Mouse (Mus musculus): ENCODE measurements around the gene Lzts2. TPM values are rescaled to one million over a fixed set of nuclear protein-coding genes. Genes with fewer than 3 reads are reported as not detected.
A peak's percentile ranks its signal among the peaks of the same experiment; 100 is the strongest.

Gene Lzts2
- polyA plus RNA-seq, 1 experiment from 2014 or later = 41.0 TPM

DNA sequence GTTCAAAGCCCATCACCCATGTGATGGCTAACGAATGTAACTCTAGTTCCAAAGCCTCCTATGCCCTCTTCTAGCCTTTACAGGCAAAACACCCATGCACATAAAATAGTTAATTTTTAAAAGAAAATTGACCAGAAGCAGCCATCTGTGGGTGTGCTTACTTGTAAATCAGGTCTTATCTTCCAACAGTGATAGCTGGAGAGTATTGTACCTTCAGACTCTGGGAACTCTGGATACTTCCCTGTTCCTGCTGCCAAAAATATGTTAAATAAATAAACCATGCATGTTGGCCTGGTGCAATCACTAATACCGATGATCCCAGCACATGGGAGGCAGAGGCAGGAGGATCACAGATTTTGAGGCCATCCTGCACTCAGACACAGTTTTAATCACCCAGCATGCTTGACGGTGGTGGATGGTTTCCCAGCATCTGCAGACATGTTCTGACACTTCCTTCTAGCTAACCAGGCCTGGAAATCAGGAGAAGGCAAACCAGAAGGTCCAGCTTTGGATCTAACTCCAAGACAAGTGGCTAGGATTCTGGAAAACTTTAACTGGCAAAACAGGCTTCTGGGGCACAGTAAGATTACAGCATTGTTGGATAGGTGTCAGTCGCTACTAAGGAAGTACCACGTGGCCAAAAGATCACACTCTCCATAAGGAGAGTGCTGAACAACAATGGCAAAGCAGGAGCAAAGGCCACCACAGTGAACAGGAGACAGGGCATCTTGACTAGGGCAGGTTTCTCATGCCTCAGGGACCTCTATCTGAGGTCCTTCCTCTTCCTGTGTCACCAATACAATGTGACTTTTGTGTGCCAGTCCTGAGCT, 28.8 kb upstream of the Lzts2 start:
- Histone ChIP-seq H3K4me1 (replicated peaks; ENCODE audit: control insufficient read depth, insufficient read depth, low read length) (peaks cover 5% of the 10 kb centered on the region; the same call in 1 of the 2 replicates), H3K36me3 (ENCODE audit: control insufficient read depth, insufficient read depth, low read length) (no peaks in the 10 kb centered on the region), H3K9me3 (ENCODE audit: control insufficient read depth, low read length) (no peaks in the 10 kb centered on the region), H3K4me2 (replicated peaks; ENCODE audit: low read depth, low read length) (no peak overlapping the region), H3K9ac (ENCODE audit: low read depth, low read length) (no peak overlapping the region), H3K27ac (ENCODE audit: low read depth, low read length) (no peak overlapping the region), H3K27me3 (ENCODE audit: control insufficient read depth, insufficient read depth, low read length) (no peaks in the 10 kb centered on the region), H3K4me3 (ENCODE audit: low read depth, low read length) (no peak overlapping the region)
- ATAC-seq (ENCODE audit: low FRiP score) (no peak), DNase-seq (ENCODE audit: low spot score) (no peak)
- 69% methylated on average over 5 of the region's 5 CpGs for whole genome bisulfite sequencing

DNA sequence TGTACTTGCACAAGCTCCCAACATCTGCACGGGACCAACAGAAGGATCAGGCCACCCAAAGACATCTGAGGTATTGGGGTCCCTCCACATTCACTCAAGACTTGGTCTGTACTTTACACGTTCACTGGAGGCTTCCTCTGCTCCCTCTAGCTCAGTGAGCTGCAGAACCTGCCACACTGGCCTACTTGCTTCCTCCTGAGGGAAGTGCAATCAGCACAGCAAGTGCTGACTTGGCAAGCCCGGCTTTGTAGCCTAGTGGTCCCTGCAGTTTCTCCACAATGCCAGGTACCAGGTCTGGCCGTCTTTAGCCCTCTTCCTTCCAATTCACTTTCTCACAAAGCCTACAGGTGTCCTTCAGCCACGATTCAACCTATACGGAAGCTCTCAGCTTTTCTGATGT, 27.2 kb upstream of the Lzts2 start:
- no peak for ATAC-seq (ENCODE audit: low FRiP score)
- H3K36me3 ChIP-seq (ENCODE audit: control insufficient read depth, insufficient read depth, low read length) = no peaks in the 10 kb centered on the region
- H3K4me2 ChIP-seq (replicated peaks; ENCODE audit: low read depth, low read length) = no peak overlapping the region
- no peaks in the 10 kb centered on the region for H3K27me3 ChIP-seq (ENCODE audit: control insufficient read depth, insufficient read depth, low read length)
- 76% methylated on average over 6 of the region's 6 CpGs for WGBS
- peaks cover 5% of the 10 kb centered on the region; the same call in 1 of the 2 replicates for H3K4me1 ChIP-seq (replicated peaks; ENCODE audit: control insufficient read depth, insufficient read depth, low read length)
- H3K27ac ChIP-seq (ENCODE audit: low read depth, low read length) = no peak overlapping the region
- H3K9ac ChIP-seq (ENCODE audit: low read depth, low read length) = no peak overlapping the region
- DNase-seq (ENCODE audit: low spot score) = no peak
- no peaks in the 10 kb centered on the region for H3K9me3 ChIP-seq (ENCODE audit: control insufficient read depth, low read length)
- H3K4me3 ChIP-seq (ENCODE audit: low read depth, low read length) = no peak overlapping the region

DNA sequence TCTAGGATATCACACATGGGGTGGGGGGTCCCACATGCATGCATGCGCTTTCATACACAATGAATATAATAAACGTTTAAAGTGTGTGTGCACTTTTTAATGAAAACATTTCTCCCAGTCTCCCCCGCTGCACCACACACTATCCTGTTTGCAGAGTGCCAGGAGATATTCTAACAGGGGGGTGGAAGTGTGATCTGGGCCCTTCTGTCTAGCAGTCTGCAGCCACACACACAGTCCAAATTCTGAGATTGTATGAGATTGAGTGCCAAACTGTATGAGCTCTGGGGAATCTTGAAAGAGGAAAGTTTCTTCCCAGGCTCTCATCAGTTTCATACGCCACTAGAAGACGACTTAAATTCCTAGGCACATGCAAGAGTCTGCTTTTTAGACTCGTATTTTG, 26.4 kb upstream of the Lzts2 start:
- ATAC-seq (ENCODE audit: low FRiP score) (no peak), DNase-seq (ENCODE audit: low spot score) (no peak)
- WGBS = 67% methylated on average over 6 of the region's 6 CpGs
- no peaks in the 10 kb centered on the region for H3K27me3 ChIP-seq (ENCODE audit: control insufficient read depth, insufficient read depth, low read length)
- H3K9me3 ChIP-seq (ENCODE audit: control insufficient read depth, low read length) = no peaks in the 10 kb centered on the region
- H3K4me1 ChIP-seq (replicated peaks; ENCODE audit: control insufficient read depth, insufficient read depth, low read length) = peaks cover 5% of the 10 kb centered on the region; the same call in 1 of the 2 replicates
- H3K4me2 ChIP-seq (replicated peaks; ENCODE audit: low read depth, low read length) = no peak overlapping the region
- H3K4me3 ChIP-seq (ENCODE audit: low read depth, low read length) = no peak overlapping the region
- no peak overlapping the region for H3K27ac ChIP-seq (ENCODE audit: low read depth, low read length)
- H3K9ac ChIP-seq (ENCODE audit: low read depth, low read length) = no peak overlapping the region; the same call in 1 of the 2 replicates
- no peaks in the 10 kb centered on the region for H3K36me3 ChIP-seq (ENCODE audit: control insufficient read depth, insufficient read depth, low read length)

DNA sequence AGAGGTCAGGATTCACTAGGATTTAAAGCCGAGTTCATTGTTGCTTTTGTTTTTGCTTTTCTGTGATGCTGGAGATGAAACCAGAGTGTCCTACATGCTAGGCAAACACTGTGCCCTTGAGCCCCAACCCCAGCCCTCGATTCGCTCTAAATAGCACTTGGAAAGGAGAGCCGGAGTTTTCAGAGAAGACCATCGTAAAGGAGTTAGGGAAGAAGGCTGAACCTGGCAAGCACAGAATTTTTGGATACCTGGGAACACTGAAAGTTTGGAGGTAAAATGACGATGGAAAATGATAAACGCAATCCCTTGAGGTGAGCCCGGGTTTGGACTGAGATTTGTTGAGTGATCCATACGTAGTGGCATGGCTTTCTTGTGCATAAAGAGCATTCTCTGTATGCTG, 25.9 kb upstream of the Lzts2 start:
- 33% methylated on average over 9 of the region's 9 CpGs for WGBS
- Histone ChIP-seq H3K4me1 (replicated peaks; ENCODE audit: control insufficient read depth, insufficient read depth, low read length) (peaks cover 5% of the 10 kb centered on the region; the same call in 1 of the 2 replicates), H3K4me2 (replicated peaks; ENCODE audit: low read depth, low read length) (peak overlapping the region; percentile 90), H3K4me3 (ENCODE audit: low read depth, low read length) (peak overlapping the region; percentile 57), H3K27me3 (ENCODE audit: control insufficient read depth, insufficient read depth, low read length) (no peaks in the 10 kb centered on the region), H3K27ac (ENCODE audit: low read depth, low read length) (0 out of 2 replicates have a peak overlapping the region, but pooled peaks have one; percentile 30), H3K9ac (ENCODE audit: low read depth, low read length) (peak overlapping the region; percentile 73), H3K9me3 (ENCODE audit: control insufficient read depth, low read length) (no peaks in the 10 kb centered on the region), H3K36me3 (ENCODE audit: control insufficient read depth, insufficient read depth, low read length) (no peaks in the 10 kb centered on the region)
- DNase-seq (ENCODE audit: low spot score) (no peak), ATAC-seq (ENCODE audit: low FRiP score) (no peak)

DNA sequence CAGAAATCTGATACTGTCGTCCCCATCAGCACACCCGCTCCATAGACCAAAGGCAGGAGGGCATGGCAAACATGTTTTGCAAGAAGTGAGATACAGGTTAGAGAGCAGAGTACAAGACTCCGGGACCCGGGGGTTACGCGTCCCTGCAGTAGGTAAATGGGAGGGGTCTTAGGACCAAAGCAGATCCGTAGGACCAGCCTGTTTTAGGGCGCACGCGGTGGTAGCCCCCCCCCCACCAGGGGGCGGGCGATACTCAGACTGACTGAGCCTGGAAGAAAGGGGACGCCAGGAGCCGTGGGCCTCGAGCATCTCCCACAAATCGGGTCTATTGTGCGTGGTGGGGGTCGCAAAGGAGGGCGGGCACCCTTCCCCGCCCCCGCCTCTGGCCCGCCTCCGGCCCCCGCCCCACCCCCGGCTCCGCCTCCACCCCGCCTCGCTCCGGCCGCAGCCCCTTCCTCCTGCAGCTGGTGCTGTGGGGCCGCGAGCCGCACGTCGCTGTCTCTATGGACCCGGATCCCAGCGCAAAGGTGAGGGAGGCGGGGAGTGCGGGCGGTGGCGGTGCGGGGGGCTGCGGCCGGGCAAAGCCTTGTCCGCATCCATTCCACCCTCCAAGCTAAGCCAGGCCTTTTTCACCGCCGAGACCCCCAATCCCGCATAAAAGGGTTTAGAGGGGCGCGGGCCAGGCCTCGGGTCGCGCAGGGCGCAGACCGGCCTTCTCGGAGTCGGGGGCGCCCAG, 25.2 kb upstream of the Lzts2 start, which contains the start of gene Sema4g:
Gene Sema4g, plus strand, starts transcription at position 271 of the 736 bp plus-strand sequence.
- Histone ChIP-seq H3K36me3 (ENCODE audit: control insufficient read depth, insufficient read depth, low read length) (no peaks in the 10 kb centered on the region), H3K4me2 (replicated peaks; ENCODE audit: low read depth, low read length) (peak within 1 kb of the TSS; percentile 90), H3K27me3 (ENCODE audit: control insufficient read depth, insufficient read depth, low read length) (no peaks in the 10 kb centered on the region), H3K9me3 (ENCODE audit: control insufficient read depth, low read length) (no peaks in the 10 kb centered on the region), H3K4me1 (replicated peaks; ENCODE audit: control insufficient read depth, insufficient read depth, low read length) (peaks cover 5% of the 10 kb centered on the region; the same call in 1 of the 2 replicates), H3K4me3 (ENCODE audit: low read depth, low read length) (peak within 1 kb of the TSS; percentile 57), H3K9ac (ENCODE audit: low read depth, low read length) (peak within 1 kb of the TSS; percentile 73), H3K27ac (ENCODE audit: low read depth, low read length) (peak within 1 kb of the TSS; percentile 37; the same call in 1 of the 2 replicates)
- WGBS = 1% methylated on average over 41 of the region's 58 CpGs
- peak; percentile 87 for ATAC-seq (ENCODE audit: low FRiP score)
- DNase-seq (ENCODE audit: low spot score) = peak; percentile 82

DNA sequence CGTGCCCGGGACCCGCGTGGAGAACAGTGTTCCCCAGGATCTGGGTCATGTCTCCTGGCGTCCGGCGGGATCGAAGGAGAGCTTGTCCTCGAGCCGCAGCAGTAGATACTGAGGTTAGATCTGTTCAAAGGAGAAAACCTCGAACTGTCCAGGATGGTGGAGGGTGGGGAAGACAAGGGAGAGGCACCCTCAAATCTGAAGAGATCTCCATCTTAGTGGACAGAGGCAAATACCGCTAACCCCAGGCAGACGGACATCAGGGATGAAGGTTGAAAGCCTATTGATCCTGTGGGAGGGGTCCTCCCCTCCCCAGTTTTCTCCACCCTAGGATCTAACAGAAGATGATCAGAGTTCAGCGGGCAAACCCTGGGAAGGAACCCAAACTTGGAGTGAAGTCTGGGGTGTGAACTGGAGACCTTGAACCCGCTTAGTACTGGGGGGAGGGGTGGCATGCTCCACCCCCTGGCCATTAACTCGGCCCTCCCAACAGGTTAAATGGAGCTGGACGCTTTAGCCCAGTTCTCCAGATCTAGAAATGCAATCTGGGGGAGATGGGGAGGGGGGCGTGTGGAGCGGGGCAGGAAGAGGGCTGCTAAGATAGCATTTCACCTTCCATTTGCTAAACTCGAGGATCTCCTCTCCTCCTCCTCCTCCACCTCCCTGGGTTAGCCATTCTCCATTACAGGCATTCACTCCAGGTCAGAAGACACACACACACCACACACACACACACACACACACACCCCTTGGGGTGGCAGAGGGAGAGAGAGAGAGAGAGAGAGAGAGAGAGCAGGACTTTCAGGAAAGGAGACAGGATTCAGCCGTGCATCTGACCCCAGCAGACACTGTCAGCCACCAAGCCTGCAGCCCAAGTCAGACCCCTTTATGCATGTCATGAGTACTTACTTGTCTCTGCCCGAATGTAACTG, 24.4 kb upstream of the Lzts2 start:
- Histone ChIP-seq H3K4me1 (replicated peaks; ENCODE audit: control insufficient read depth, insufficient read depth, low read length) (peaks cover 5% of the 10 kb centered on the region; the same call in 1 of the 2 replicates), H3K36me3 (ENCODE audit: control insufficient read depth, insufficient read depth, low read length) (no peaks in the 10 kb centered on the region), H3K4me3 (ENCODE audit: low read depth, low read length) (peak overlapping the region; percentile 57), H3K27ac (ENCODE audit: low read depth, low read length) (0 out of 2 replicates have a peak overlapping the region, but pooled peaks have one; percentile 37), H3K4me2 (replicated peaks; ENCODE audit: low read depth, low read length) (peak overlapping the region; percentile 90), H3K9me3 (ENCODE audit: control insufficient read depth, low read length) (no peaks in the 10 kb centered on the region), H3K9ac (ENCODE audit: low read depth, low read length) (peak overlapping the region; percentile 73), H3K27me3 (ENCODE audit: control insufficient read depth, insufficient read depth, low read length) (no peaks in the 10 kb centered on the region)
- WGBS = 6% methylated on average over 22 of the region's 22 CpGs
- DNase-seq (ENCODE audit: low spot score) (peak; percentile 18), ATAC-seq (ENCODE audit: low FRiP score) (peak; percentile 51)

DNA sequence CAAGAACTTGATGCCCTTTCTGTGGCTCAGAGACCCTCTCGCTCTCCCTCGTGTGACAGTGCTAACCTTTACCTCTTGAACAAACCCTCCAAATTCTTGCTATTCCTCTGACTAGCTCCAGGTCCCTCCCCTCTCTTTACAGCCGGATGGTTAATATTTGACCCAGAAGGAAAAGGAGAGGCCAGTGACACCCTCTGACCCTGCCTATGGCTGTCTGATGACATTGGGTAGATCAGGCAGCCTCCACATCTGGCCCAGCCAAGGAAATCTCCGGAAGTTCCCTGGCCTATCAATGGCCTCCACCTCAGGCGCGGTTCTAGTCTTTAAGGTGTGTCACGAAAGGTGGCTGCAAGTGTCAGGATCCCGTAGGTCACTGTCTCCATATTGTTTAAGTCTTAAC, 23.2 kb upstream of the Lzts2 start:
- H3K36me3 ChIP-seq (ENCODE audit: control insufficient read depth, insufficient read depth, low read length) = no peaks in the 10 kb centered on the region
- H3K27me3 ChIP-seq (ENCODE audit: control insufficient read depth, insufficient read depth, low read length) = no peaks in the 10 kb centered on the region
- H3K9ac ChIP-seq (ENCODE audit: low read depth, low read length) = no peak overlapping the region
- DNase-seq (ENCODE audit: low spot score) (no peak), ATAC-seq (ENCODE audit: low FRiP score) (no peak)
- H3K4me1 ChIP-seq (replicated peaks; ENCODE audit: control insufficient read depth, insufficient read depth, low read length) = peaks cover 5% of the 10 kb centered on the region; the same call in 1 of the 2 replicates
- H3K27ac ChIP-seq (ENCODE audit: low read depth, low read length) = no peak overlapping the region
- no peak overlapping the region; the same call in 1 of the 2 replicates for H3K4me2 ChIP-seq (replicated peaks; ENCODE audit: low read depth, low read length)
- H3K4me3 ChIP-seq (ENCODE audit: low read depth, low read length) = no peak overlapping the region
- 70% methylated on average over 8 of the region's 8 CpGs for WGBS
- H3K9me3 ChIP-seq (ENCODE audit: control insufficient read depth, low read length) = no peaks in the 10 kb centered on the region

DNA sequence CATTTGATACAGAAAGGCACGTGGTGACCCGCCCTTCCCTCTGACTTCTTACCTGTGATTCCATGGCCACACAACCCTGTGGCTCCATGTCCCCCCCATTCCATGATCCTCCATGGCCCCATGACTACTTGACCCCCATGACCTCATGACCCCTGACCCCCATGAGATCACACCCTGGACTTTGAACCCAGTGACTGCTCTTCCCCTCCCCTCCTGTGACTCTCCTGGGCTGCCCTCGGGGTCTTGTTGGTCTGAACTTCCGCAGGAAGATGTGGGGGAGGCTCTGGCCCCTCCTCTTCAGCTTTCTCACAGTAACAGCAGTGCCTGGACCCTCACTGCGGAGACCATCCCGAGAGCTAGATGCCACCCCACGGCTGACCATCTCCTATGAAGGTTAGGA, 22.0 kb upstream of the Lzts2 start:
- Histone ChIP-seq H3K27ac (ENCODE audit: low read depth, low read length) (no peak overlapping the region), H3K4me3 (ENCODE audit: low read depth, low read length) (no peak overlapping the region), H3K4me2 (replicated peaks; ENCODE audit: low read depth, low read length) (no peak overlapping the region), H3K9ac (ENCODE audit: low read depth, low read length) (no peak overlapping the region), H3K27me3 (ENCODE audit: control insufficient read depth, insufficient read depth, low read length) (no peaks in the 10 kb centered on the region), H3K36me3 (ENCODE audit: control insufficient read depth, insufficient read depth, low read length) (no peaks in the 10 kb centered on the region), H3K4me1 (replicated peaks; ENCODE audit: control insufficient read depth, insufficient read depth, low read length) (peaks cover 5% of the 10 kb centered on the region; the same call in 1 of the 2 replicates), H3K9me3 (ENCODE audit: control insufficient read depth, low read length) (no peaks in the 10 kb centered on the region)
- WGBS = 42% methylated on average over 7 of the region's 7 CpGs
- ATAC-seq (ENCODE audit: low FRiP score) (no peak), DNase-seq (ENCODE audit: low spot score) (no peak)

Measured in hindbrain, embryonic 11.5 days (tissue).